Mouse (Mus musculus) thymus, postnatal 0 days (tissue): ENCODE measurements at regions not wholly inside any gene's neighbourhood (a gene's known extent, or its start where the extent isn't known, plus 50 kb on each side); places are given as distances from the start of the nearest gene placed in this dataset.

Experiments
- DNase-seq: peaks from one replicate; pipeline ENCODE4 v3.0.0-alpha.2; 2015; ENCODE audit warnings: low spot score

- DNase-seq = no peak
Measured at GRCm38 (mm10) chr4:100616161-100616915, 137.7 kb downstream of the Ube2u start.

DNA sequence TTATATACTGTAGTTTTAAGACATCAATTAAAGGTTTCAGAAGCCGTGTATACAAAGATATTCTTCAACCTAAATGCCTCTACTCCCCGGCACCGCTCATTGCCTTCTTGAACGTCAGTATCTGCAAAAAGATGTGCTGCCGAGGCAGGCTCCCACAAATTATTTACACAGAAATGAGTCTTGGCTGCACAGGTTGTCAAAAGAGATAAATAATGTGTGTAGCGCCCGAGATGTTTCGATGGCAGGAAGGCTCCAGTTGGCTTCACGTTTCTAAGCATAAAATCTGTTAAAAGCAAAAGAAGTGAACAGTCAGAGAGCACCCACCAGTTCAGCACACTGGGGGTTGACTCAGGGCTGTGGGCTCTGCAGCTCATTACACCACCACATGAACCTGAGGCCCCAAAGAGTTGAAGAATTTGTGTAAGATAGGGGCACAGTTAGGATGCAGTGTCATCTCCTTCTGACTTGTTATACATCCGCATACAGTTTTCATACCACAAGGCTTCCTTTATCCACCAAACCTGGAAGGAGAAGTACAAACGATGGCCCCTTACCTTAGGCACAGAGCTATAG is 138.4 kb downstream of the Ube2u start:
- DNase-seq = no peak

DNA sequence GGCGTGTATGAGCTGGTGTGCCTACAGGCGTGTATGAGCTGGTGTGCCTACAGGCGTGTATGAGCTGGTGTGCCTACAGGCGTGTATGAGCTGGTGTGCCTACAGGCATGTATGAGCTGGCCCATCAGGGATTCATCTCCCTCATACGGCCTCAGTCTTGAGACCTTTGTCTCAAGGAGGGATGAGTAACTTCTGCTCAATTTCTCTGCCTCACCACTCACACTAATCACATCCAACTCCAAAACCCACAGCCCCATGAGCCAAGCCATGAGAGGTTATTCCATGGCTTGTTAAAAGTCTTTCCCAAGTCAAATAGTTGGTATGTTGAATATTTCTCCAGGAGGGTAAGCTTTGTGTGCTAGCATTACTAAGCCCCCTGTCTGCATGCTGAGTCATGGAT is 146.0 kb downstream of the Ube2u start:
- DNase-seq = no peak

- DNase-seq = no peak
Measured at GRCm38 (mm10) chr4:100626551-100626950, 147.9 kb downstream of the Ube2u start.

- no peak for DNase-seq
Measured at GRCm38 (mm10) chr4:100634388-100634787, 142.1 kb upstream of the Cachd1 start.

- DNase-seq = no peak
Measured at GRCm38 (mm10) chr4:100637597-100637996, 138.9 kb upstream of the Cachd1 start.

- DNase-seq = no peak
Measured at GRCm38 (mm10) chr4:100661154-100661553, 115.3 kb upstream of the Cachd1 start.

GRCm38 (mm10) chr4:100664619-100665264 is 111.7 kb upstream of the Cachd1 start:
- no peak for DNase-seq

- DNase-seq = no peak
Measured at GRCm38 (mm10) chr4:100670553-100670952, 105.9 kb upstream of the Cachd1 start.

DNA sequence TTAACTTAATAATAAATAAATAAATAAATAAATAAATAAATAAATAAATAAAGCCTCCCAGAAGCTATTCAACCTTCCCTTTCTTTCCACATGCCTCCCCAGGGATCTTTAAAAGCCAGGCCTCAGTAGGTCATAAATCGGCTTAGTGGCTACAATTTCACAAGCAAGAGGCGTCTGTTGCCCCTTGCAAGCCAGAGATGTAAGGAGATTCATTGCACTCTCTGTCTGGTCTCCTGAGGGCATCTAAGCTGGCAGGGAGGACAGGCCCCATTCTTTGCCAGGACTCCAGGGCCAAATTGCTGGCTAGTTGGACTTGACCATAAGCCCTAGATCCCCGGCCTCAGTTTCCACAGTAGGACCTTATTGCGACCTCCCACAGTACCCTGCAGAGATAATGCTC is 101.6 kb upstream of the Cachd1 start:
- DNase-seq = no peak

- no peak for DNase-seq
Measured at GRCm38 (mm10) chr4:100683757-100684156, 92.7 kb upstream of the Cachd1 start.

DNA sequence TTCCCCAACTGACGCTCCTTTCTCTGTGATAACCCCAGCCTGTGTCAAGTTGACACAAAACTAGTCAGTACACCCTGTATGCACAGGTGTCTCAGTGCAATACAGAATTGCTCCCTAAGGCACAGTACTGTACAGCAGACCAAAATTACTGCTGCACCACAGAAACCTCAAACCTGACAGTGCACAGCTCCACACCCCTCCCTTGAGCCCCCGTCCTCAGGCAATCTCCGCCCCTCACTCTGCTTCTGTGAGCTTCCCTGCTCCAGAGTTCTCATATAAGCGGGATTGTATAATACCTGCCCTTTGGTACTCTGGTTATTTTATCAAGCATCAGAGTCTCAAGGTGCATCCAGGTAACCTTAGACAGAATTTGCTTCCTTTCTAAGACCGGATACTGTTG is 76.5 kb upstream of the Cachd1 start:
- DNase-seq = no peak

- no peak for DNase-seq
Measured at GRCm38 (mm10) chr4:100700418-100700817, 76.1 kb upstream of the Cachd1 start.

DNA sequence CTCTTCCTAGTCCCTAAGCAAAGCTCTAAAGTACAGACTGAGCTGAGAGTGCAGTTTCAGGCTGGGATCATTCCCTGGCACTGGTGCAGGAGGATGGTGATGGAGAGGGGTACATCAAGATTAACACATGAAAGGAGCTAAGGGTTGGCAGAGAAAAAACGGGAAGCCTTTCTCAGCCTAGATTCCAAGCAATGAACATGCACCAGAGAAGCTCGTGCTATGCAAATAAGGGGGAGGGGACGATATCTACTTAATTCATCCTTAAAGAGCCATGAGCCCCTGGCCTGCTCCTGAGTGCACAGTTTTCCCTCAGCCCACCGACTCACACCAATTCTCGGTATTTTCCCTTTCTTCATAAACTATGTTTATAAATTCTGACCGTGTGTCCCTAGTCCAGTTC is 70.5 kb upstream of the Cachd1 start:
- no peak for DNase-seq

GRCm38 (mm10) chr4:100707125-100707524 is 69.3 kb upstream of the Cachd1 start:
- no peak for DNase-seq

DNA sequence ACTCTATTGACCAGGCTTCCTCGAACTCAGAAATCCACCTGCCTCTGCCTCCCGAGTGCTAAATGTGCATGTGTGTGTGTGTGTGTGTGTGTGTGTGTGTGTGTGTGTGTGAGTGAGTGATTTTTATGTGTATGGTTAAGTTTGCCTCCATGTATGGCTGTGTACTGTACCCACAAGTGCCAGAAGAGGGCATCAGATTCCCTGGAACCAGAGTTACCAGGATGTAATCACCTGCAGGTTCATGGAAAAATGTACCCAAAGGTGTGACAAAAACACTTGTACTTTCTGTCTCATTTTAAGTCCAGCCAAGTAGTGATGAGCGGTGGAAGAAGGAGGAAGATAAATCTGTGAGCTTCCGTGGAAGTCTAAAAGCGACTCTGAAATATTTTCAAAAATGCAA is 68.2 kb upstream of the Cachd1 start:
- DNase-seq = no peak

- DNase-seq = no peak
Measured at GRCm38 (mm10) chr4:100714240-100714639, 62.2 kb upstream of the Cachd1 start.

- no peak for DNase-seq
Measured at GRCm38 (mm10) chr4:100717601-100718000, 58.9 kb upstream of the Cachd1 start.

DNA sequence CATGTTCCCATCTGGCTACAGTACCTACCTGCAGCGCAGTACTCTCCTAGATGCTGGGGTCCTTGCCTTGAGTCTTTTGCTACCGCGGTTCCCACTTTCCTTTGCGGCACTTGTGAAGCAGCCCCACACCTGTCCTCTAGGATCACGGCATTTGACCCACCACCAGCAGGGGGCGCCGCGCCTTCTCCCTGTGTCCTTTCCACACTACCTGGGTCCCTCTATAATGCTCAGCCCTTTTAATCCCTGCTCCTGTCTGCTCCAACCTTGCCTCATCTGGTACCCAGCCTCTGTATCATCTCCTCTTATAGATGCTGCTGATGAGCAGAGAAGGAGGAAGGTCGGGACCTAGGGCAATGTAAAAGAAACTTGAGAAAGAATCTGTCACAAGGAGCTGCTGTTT is 53.9 kb upstream of the Cachd1 start:
- DNase-seq = peak; percentile 11

- no peak for DNase-seq
Measured at GRCm38 (mm10) chr4:100723053-100723452, 53.4 kb upstream of the Cachd1 start.

DNA sequence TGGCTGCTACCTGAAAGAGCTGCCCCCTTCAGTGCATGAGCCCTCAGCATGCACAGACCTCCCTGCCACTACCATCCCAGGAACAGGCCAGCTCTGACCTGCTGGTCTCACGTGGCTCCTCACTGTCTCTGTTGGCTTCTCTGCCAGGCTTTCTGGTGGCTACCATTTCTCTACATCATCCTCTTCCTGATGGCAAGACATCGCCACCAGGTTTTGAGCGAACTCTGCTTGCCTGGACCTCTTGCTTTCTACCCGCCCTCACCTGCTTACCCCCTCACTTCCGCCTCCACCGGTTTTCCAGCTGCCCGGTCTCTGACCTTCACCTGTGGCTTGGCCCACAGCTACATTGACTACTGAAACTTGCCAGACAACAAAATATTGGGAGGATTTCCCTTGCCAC is 50.7 kb upstream of the Cachd1 start:
- no peak for DNase-seq

GRCm38 (mm10) chr4:100726496-100726895 is 50.0 kb upstream of the Cachd1 start:
- no peak for DNase-seq
